Mouse (Mus musculus) cerebellum, adult 2 months (tissue): ENCODE data around the gene Stab2.

Experiments used
- CTCF ChIP-seq: fragments of 200-500 bp; IDR thresholded peaks from 2 replicates; pipeline ENCODE4 v1.5.1; 2011; ENCODE audit warnings: low read depth, mild to moderate bottlenecking, control low read depth, low read length, moderate library complexity, borderline replicate concordance; ENCODE audit not compliant: insufficient read depth
- POLR2A ChIP-seq: fragments of 200-500 bp; IDR thresholded peaks from 2 replicates; pipeline ENCODE4 v1.6.1; 2011; ENCODE audit warnings: low read length, control low read depth, borderline replicate concordance; ENCODE audit not compliant: insufficient read depth

GRCm38 (mm10) chr10:86826929-86827328 lies 180.9 kb downstream of the Stab2 start:
- TF ChIP-seq CTCF (no peak), POLR2A (no peak)
